Mouse (Mus musculus) gastrocnemius, postnatal 4 days (tissue): ENCODE results near the gene Dapl1. TPM values are rescaled to one million over a fixed set of nuclear protein-coding genes. Genes with fewer than 3 reads are reported as not detected.

ENCODE experiments used
- DNase-seq, 2 experiments: peaks; one replicate each; pipeline ENCODE4 v3.0.0; 2021 to 2022; ENCODE audit warnings: low spot score in 2 of 2, mixed read lengths in 2 of 2
- total RNA-seq, 2 experiments: library from RNA; stranded (reverse); gene quantifications; 2 replicates each; pipeline ENCODE4 v1.2.3; 2021

Gene Dapl1
- total RNA-seq, 2 experiments from 2014 or later, result not detected

- DNase-seq, result no peak
These were observed 13.2 kb upstream of the Dapl1 start for GRCm38 (mm10) chr2:59471051-59471948.

DNA sequence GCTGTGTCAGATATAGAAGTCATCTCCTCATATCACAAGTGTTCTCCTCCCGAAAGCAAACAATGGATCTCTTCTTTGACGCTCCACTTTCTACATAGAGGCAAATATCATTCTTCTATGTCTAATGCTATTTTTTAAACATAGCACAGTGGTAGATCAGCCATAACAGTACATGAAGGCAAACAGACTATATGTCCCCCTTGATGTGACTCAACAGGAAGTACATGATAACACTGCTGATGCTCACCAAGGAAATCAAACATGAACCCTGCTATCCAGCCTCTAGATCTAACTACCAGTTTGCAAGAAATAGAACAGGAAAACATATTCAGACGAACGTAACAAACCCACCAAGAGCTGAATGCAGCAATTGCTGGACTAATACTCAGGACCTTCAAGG lies 10.1 kb upstream of the Dapl1 start:
- DNase-seq, result no peak

- DNase-seq, result no peak
These were observed 627 bp downstream of the Dapl1 start for GRCm38 (mm10) chr2:59485080-59485479.

DNA sequence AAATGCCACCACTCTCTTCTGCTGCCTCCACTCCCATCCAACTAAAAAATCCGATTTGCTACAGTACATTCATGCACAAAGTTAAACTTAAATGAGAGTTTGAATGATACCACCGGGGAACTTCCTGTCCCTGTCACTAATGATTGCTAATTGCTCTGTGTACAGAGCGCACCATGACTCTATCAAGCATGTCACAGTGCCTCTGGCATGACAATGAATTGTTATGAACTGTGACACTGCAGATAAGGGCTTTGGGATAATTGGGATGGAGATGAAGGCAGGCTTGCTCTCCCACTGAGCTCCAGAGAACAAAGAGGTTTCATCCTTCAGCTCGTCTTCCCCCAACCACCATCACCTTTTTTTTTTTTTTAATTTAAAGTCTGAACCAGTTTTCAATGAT lies 1.2 kb downstream of the Dapl1 start:
- no peak for DNase-seq

DNA sequence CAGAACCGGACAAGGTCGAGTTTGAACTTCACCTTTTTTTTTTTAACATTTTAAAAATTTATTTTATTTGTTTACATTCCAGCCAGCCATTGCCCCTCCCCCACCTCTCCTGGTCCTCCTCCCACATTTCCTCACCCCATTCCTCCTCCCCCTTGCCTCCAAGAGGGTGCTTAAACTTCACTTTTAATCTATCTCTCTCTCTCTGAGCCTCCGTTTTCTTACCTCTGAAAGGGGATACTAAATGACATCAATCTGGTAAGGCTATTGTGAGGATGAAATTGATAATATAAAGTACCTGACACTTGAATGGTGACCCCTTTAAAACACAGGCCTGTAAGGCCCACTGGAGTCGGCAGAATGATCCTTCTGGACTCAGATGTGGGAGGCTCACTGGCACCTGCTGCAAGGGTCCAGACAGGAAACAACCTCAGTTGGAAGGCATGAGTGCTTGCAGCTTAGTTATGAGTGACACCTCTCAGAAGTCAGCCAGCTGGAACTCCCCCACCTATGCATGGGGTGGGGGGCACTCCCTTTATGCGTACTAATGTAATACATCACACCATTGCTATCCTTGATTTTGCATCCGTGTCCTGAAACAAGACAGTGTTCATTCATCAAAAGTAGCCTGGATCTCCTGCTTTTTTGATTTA lies 1.9 kb downstream of the Dapl1 start:
- no peak for DNase-seq

DNA sequence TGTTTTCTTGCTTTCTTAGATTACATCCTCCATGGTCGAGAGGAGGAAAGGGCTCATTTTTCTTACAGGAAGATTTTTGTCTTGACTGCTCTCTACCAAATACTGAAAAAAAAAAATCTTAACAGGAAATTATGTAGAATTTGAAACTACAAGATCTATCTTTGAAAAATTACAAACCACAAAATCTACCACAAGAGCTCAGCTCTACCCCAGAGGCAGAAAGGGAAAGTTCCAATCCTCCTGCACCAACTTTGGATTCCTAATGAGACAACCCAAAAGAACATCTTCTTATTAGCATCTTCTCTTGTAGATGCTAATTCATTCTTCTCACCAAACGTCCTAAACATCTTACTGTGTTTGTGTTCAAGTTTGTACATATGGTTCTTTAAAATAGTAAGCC lies 3.8 kb downstream of the Dapl1 start:
- no peak for DNase-seq

GRCm38 (mm10) chr2:59490353-59490752 lies 5.9 kb downstream of the Dapl1 start:
- DNase-seq, result no peak

DNA sequence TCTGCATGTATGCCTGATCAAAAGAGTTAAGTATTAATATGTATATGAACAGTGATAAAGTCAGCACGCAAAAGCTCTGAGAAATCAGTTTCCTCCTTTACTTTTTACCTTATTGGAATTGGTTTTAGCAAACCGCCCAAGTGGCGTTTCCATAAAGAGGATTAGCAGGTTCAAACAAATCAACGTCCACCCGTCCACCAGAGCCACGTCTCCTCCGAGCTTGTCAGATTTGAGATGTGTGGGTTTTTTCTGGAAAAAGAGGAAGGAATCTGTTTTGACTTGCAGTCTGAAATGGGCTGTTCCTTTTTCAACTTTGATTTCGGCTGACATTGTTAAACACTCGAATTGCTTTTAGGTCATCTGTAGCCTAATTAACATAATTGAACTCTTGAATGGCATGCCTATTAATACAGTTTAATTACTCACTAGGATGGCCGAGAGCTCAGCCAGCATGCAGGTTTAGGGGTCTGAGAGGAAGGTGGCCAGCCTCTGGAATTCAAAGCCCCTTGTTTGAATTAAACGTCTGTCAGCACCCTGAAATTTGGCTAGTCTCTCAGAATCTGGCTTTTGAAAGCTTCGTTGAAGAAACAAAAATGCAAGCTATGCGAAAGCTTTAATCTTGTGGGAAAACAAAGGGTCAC lies 9.1 kb downstream of the Dapl1 start:
- DNase-seq, result no peak

GRCm38 (mm10) chr2:59499146-59499545 lies 14.7 kb downstream of the Dapl1 start:
- no peak for DNase-seq

- DNase-seq, result no peak
These were observed 15.3 kb downstream of the Dapl1 start for GRCm38 (mm10) chr2:59499717-59500116.

DNA sequence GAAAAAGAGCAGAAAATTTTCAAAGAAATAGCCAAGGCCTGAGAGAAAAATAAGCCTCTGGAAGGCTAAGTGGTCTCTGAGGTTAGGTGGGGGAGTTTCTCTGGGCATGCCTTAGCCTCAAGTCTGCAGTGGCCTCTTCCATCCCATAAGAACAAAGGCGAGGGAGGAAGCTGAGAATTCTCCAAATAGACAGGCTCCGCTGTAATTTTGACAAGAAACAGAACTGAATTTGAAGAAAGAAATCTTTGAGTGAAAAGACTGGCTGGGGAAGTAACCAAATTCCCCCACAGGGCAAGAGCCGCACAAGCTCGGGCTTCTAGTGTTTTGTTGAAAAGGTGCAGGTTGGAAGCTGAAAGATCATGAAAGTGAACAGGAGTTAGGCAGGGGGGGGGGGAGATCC lies 24.6 kb downstream of the Dapl1 start:
- DNase-seq, result no peak

GRCm38 (mm10) chr2:59510416-59510815 lies 26.0 kb downstream of the Dapl1 start:
- peak in 1 of 2 experiments; percentile 19 for DNase-seq

- DNase-seq, result no peak
These were observed 26.4 kb downstream of the Dapl1 start for GRCm38 (mm10) chr2:59510882-59511281.

DNA sequence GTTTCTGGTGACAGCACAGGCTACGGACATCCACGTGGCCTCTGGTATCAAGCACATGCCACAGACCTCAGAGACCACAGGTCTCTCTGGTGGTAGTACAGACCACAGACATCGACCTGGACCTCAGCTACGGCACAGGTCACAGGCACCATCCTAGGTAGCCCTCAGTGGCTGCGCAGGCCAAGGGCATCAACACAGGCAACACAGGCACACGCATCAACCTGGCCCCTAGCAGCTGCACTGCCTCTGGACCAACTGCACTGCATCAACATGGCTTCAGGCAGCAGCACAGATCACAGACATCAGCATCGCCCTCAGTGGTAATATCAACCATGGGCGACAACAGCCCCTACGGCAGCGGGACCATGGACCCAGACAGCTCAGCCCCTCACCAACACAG lies 36.2 kb downstream of the Dapl1 start:
- DNase-seq, result no peak

DNA sequence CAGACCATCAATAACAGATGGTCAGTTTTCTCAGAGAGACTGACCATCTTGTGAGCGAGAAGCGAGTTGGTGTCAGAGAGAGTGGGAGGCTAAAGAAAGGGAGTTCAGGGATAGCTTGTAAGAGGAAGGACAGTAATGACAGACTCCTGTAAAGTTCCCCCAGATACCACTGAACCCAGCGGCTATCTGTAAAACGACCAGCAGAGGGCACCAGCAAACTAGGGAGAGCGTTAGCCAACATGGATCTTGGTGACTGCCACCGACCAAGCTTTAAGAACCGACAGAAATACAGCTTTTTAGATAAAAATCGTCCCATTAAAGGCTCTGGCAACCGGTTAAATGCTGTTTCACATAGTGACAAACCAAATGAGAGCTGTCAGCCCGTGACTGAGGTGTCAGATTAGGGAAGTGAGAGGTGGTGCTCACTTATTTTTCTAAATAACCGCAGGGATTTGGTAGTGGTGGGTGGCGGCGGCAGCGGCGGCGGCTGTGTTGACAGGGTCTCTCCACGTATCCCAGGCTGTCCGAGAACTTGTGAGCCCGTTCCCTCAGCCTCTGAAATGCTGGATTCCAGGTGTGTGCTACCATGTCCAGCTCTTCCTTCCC lies 37.7 kb downstream of the Dapl1 start:
- peak; percentile 45 to 79 for DNase-seq

- DNase-seq, result no peak
These were observed 39.1 kb downstream of the Dapl1 start for GRCm38 (mm10) chr2:59523526-59523925.

DNA sequence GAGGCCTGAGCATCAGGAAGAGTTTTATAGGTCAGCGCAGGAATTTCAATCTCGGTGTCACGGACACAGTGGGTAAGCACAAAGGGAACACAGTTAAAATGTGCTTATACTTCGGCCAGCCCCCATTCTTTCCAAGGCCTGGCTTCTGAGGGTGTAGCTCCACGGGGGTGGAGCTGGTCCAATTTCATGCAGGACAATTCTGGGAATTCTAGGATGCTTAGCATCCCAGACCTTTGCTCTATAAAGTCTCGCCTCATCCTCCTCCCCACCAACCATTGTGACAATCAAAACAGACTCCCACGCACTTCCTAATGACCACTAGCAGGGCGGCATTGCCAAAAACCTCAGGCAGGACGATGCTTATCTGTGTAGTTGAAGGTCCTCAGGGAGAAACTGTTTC lies 42.4 kb downstream of the Dapl1 start:
- no peak for DNase-seq

- DNase-seq, result no peak
These were observed 45.2 kb downstream of the Dapl1 start for GRCm38 (mm10) chr2:59529574-59530080.

- DNase-seq, result no peak
These were observed 46.4 kb downstream of the Dapl1 start for GRCm38 (mm10) chr2:59530811-59531210.

DNA sequence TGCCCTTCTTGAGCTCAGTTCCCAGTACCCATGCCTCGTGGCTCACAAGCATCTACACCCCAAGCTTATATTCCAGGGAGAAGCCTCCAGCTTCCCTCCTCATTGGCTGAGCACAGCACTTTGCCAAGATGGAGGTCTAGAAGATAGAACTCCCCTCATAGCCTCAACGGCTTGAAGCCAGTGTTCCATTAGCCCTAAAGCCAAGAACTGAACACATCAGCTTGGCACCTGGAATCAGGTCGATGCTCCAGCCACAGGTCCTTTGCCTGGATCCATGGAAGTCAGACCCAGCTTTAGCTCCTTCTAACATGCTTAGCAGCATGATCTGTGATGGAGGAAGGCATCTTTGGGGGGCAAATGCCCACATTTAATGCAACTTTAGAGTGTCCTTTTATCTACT lies 48.5 kb downstream of the Dapl1 start:
- no peak for DNase-seq

GRCm38 (mm10) chr2:59533504-59533903 lies 49.1 kb downstream of the Dapl1 start:
- no peak for DNase-seq
